Mouse (Mus musculus): Measurements from ENCODE around the gene Actn4. TPM values are rescaled to one million over a fixed set of nuclear protein-coding genes. Genes with fewer than 3 reads are reported as not detected.

Actn4 gene
- polyA plus RNA-seq, 1 experiment, result 243 TPM

- Histone ChIP-seq H3K27ac (ENCODE audit: control insufficient read depth, insufficient read depth, low read length) (no peak overlapping the region), H3K4me3 (ENCODE audit: control insufficient read depth, insufficient read depth, low read length) (no peak overlapping the region), H3K4me1 (replicated peaks; ENCODE audit: control insufficient read depth, insufficient read depth, low read length) (peaks cover 9% of the 10 kb centered on the region), H3K27me3 (ENCODE audit: control insufficient read depth, insufficient read depth, low read length) (no peaks in the 10 kb centered on the region), H3K36me3 (ENCODE audit: control insufficient read depth, insufficient read depth, low read length) (peaks cover 5% of the 10 kb centered on the region; the same call in 1 of the 2 replicates)
- DNase-seq, result no peak
- TF ChIP-seq POLR2A (IDR thresholded peaks at IDR 0.05; ENCODE audit: control insufficient read depth, extremely low read depth, insufficient read depth, low read length, poor library complexity) (no peak), CTCF (IDR thresholded peaks at IDR 0.05; ENCODE audit: borderline replicate concordance, control insufficient read depth, extremely low read depth, insufficient read depth, low read length, poor library complexity) (no peak)
- WGBS, result 71% methylated on average over 2 of the region's 2 CpGs
Observed at GRCm38 (mm10) chr7:28953476-28954376, 8.4 kb downstream of the Actn4 start.

GRCm38 (mm10) chr7:28952786-28953185 lies 9.4 kb downstream of the Actn4 start:
- H3K36me3 ChIP-seq (ENCODE audit: control insufficient read depth, insufficient read depth, low read length), result peaks cover 5% of the 10 kb centered on the region; the same call in 1 of the 2 replicates
- H3K27ac ChIP-seq (ENCODE audit: control insufficient read depth, insufficient read depth, low read length), result no peak overlapping the region
- 69% methylated on average over 3 of the region's 3 CpGs for WGBS
- H3K4me3 ChIP-seq (ENCODE audit: control insufficient read depth, insufficient read depth, low read length), result no peak overlapping the region
- H3K4me1 ChIP-seq (replicated peaks; ENCODE audit: control insufficient read depth, insufficient read depth, low read length), result peaks cover 7% of the 10 kb centered on the region
- TF ChIP-seq POLR2A (IDR thresholded peaks at IDR 0.05; ENCODE audit: control insufficient read depth, extremely low read depth, insufficient read depth, low read length, poor library complexity), result no peak
- no peak for TF ChIP-seq CTCF (IDR thresholded peaks at IDR 0.05; ENCODE audit: borderline replicate concordance, control insufficient read depth, extremely low read depth, insufficient read depth, low read length, poor library complexity)
- no peaks in the 10 kb centered on the region for H3K27me3 ChIP-seq (ENCODE audit: control insufficient read depth, insufficient read depth, low read length)
- DNase-seq, result no peak

GRCm38 (mm10) chr7:28951764-28952163 lies 10.4 kb downstream of the Actn4 start:
- no peak for TF ChIP-seq CTCF (IDR thresholded peaks at IDR 0.05; ENCODE audit: borderline replicate concordance, control insufficient read depth, extremely low read depth, insufficient read depth, low read length, poor library complexity)
- no peak for TF ChIP-seq POLR2A (IDR thresholded peaks at IDR 0.05; ENCODE audit: control insufficient read depth, extremely low read depth, insufficient read depth, low read length, poor library complexity)
- Histone ChIP-seq H3K4me3 (ENCODE audit: control insufficient read depth, insufficient read depth, low read length) (no peak overlapping the region), H3K27me3 (ENCODE audit: control insufficient read depth, insufficient read depth, low read length) (no peaks in the 10 kb centered on the region), H3K36me3 (ENCODE audit: control insufficient read depth, insufficient read depth, low read length) (peaks cover 5% of the 10 kb centered on the region; the same call in 1 of the 2 replicates), H3K27ac (ENCODE audit: control insufficient read depth, insufficient read depth, low read length) (no peak overlapping the region), H3K4me1 (replicated peaks; ENCODE audit: control insufficient read depth, insufficient read depth, low read length) (peaks cover 9% of the 10 kb centered on the region)
- DNase-seq, result no peak
- WGBS, result 95% methylated on average over 2 of the region's 2 CpGs

GRCm38 (mm10) chr7:28950346-28951037 lies 11.6 kb downstream of the Actn4 start:
- Histone ChIP-seq H3K4me1 (replicated peaks; ENCODE audit: control insufficient read depth, insufficient read depth, low read length) (peaks cover 18% of the 10 kb centered on the region), H3K27me3 (ENCODE audit: control insufficient read depth, insufficient read depth, low read length) (no peaks in the 10 kb centered on the region), H3K36me3 (ENCODE audit: control insufficient read depth, insufficient read depth, low read length) (peaks cover 5% of the 10 kb centered on the region; the same call in 1 of the 2 replicates), H3K27ac (ENCODE audit: control insufficient read depth, insufficient read depth, low read length) (no peak overlapping the region), H3K4me3 (ENCODE audit: control insufficient read depth, insufficient read depth, low read length) (no peak overlapping the region)
- 79% methylated on average over 10 of the region's 10 CpGs for WGBS
- no peak for DNase-seq
- TF ChIP-seq CTCF (IDR thresholded peaks at IDR 0.05; ENCODE audit: borderline replicate concordance, control insufficient read depth, extremely low read depth, insufficient read depth, low read length, poor library complexity) (no peak), POLR2A (IDR thresholded peaks at IDR 0.05; ENCODE audit: control insufficient read depth, extremely low read depth, insufficient read depth, low read length, poor library complexity) (no peak)

GRCm38 (mm10) chr7:28949298-28949697 lies 12.8 kb downstream of the Actn4 start:
- DNase-seq, result no peak
- Histone ChIP-seq H3K27ac (ENCODE audit: control insufficient read depth, insufficient read depth, low read length) (no peak overlapping the region), H3K36me3 (ENCODE audit: control insufficient read depth, insufficient read depth, low read length) (peaks cover 5% of the 10 kb centered on the region; the same call in 1 of the 2 replicates), H3K4me1 (replicated peaks; ENCODE audit: control insufficient read depth, insufficient read depth, low read length) (peaks cover 26% of the 10 kb centered on the region), H3K4me3 (ENCODE audit: control insufficient read depth, insufficient read depth, low read length) (no peak overlapping the region), H3K27me3 (ENCODE audit: control insufficient read depth, insufficient read depth, low read length) (no peaks in the 10 kb centered on the region)
- WGBS, result 87% methylated on average over 2 of the region's 2 CpGs
- no peak for TF ChIP-seq CTCF (IDR thresholded peaks at IDR 0.05; ENCODE audit: borderline replicate concordance, control insufficient read depth, extremely low read depth, insufficient read depth, low read length, poor library complexity)
- TF ChIP-seq POLR2A (IDR thresholded peaks at IDR 0.05; ENCODE audit: control insufficient read depth, extremely low read depth, insufficient read depth, low read length, poor library complexity), result no peak

GRCm38 (mm10) chr7:28948746-28949145 lies 13.4 kb downstream of the Actn4 start:
- H3K36me3 ChIP-seq (ENCODE audit: control insufficient read depth, insufficient read depth, low read length), result peaks cover 5% of the 10 kb centered on the region; the same call in 1 of the 2 replicates
- H3K27me3 ChIP-seq (ENCODE audit: control insufficient read depth, insufficient read depth, low read length), result no peaks in the 10 kb centered on the region
- TF ChIP-seq CTCF (IDR thresholded peaks at IDR 0.05; ENCODE audit: borderline replicate concordance, control insufficient read depth, extremely low read depth, insufficient read depth, low read length, poor library complexity) (no peak), POLR2A (IDR thresholded peaks at IDR 0.05; ENCODE audit: control insufficient read depth, extremely low read depth, insufficient read depth, low read length, poor library complexity) (no peak)
- no peak for DNase-seq
- 99% methylated on average over 7 of the region's 7 CpGs for WGBS
- peaks cover 28% of the 10 kb centered on the region for H3K4me1 ChIP-seq (replicated peaks; ENCODE audit: control insufficient read depth, insufficient read depth, low read length)
- no peak overlapping the region for H3K27ac ChIP-seq (ENCODE audit: control insufficient read depth, insufficient read depth, low read length)
- H3K4me3 ChIP-seq (ENCODE audit: control insufficient read depth, insufficient read depth, low read length), result no peak overlapping the region
